Mouse (Mus musculus) heart, postnatal 4 days (tissue): ENCODE data around the gene Recql5. TPM values are rescaled to one million over a fixed set of nuclear protein-coding genes. Genes with fewer than 3 reads are reported as not detected.
A peak's percentile ranks its signal among the peaks of the same experiment; 100 is the strongest.

Experiments
- DNase-seq: peaks from one replicate; pipeline ENCODE4 v3.0.0; 2021
- total RNA-seq, 2 experiments: library from RNA; stranded (reverse); gene quantifications; 2 replicates each; pipeline ENCODE4 v1.2.3; 2021

The Recql5 gene
- total RNA-seq, 2 experiments from 2014 or later, result 8.0 to 10.0 TPM

DNA sequence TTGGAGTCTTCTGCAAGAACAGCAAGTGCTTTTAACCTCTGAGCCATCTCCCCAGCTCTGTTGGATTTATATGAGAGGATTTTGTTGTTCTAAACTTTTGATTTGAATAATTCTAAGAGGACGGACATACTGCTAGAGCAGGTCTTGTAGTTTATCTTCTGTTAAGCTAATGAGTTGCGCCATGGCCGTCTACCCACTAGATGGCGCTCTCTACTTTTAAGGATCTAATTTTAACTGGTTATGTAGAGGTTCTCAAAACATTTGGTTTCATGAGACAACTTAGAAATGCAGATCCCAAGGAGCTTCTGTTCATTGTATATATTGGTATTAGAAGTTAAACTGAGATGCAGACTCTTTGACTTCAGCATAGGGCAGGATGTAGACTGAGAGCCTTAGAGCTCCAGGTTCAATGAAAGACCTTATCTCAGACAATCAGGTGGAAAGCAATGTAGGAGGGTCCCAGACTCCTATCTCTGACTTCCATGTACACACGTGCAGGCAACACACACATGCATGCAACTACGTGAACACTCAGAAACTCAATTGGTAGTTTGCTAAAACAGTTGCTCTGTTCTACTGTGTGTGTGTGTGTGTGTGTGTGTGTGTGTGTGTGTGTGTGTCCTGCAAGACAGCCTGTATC lies 6.5 kb upstream of the Recql5 start:
- DNase-seq, result peak; percentile 77

GRCm38 (mm10) chr11:115933747-115934110 lies 452 bp upstream of the Recql5 start:
- no peak for DNase-seq

- DNase-seq, result no peak
Observed at GRCm38 (mm10) chr11:115931235-115931634, 2.0 kb downstream of the Recql5 start.

- no peak for DNase-seq
Observed at GRCm38 (mm10) chr11:115929818-115930217, 3.5 kb downstream of the Recql5 start.

DNA sequence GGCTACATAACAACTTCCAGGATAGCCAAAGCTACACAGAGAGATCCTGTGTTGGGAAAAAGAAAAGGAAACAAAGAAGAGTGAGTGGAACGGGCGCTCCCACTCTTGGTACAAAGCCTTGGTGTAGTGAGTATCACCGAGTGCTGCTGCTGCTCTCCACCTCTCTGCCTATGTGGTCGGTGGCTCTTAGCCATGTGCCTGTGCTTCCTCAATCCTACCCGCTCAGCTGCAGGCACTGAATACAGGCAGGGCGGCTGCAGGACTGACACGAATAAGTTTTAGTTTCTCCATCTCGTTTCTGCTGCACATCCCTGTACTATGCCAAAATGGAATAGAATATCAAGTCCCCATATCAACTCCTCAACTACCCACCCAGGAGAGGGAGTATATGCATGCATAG lies 4.2 kb downstream of the Recql5 start:
- no peak for DNase-seq

- DNase-seq, result no peak
Observed at GRCm38 (mm10) chr11:115921986-115922385, 11.3 kb downstream of the Recql5 start.

DNA sequence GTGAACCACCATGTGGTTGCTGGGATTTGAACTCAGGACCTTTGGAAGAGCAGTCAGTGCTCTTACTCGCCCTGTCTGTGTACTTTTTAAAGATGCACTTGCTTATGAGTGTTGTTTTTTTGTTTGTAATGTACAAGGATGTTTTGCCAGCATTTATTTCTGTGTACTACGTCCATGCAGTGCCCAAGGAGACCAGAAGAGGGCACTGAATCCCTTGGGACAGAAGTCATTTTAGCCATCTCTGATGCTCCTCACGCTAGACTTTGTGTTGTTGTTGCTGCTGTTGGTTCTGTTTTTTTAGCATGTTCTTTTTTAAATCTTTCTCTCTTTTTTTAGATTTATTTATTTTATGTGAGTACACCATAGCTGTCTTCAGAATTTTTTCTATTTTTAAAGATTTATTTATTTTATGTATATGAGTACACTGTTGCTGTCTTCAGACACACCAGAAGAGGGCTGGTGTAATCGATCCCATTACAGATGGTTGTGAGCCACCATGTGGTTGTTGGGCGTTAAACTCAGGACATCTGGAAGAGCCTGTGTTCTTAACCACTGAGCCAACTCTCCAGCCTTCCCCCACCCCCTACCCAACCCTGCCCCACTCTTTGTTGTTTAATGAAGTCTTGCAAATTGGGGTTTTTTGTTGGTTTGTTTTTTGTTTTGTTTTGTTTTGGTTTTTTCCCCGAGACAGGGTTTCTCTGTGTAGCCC lies 13.0 kb downstream of the Recql5 start:
- DNase-seq, result peak; percentile 62

- no peak for DNase-seq
Observed at GRCm38 (mm10) chr11:115919073-115919472, 14.2 kb downstream of the Recql5 start.

- no peak for DNase-seq
Observed at GRCm38 (mm10) chr11:115918637-115919036, 14.6 kb downstream of the Recql5 start.

GRCm38 (mm10) chr11:115916579-115916978 lies 16.7 kb downstream of the Recql5 start:
- no peak for DNase-seq

DNA sequence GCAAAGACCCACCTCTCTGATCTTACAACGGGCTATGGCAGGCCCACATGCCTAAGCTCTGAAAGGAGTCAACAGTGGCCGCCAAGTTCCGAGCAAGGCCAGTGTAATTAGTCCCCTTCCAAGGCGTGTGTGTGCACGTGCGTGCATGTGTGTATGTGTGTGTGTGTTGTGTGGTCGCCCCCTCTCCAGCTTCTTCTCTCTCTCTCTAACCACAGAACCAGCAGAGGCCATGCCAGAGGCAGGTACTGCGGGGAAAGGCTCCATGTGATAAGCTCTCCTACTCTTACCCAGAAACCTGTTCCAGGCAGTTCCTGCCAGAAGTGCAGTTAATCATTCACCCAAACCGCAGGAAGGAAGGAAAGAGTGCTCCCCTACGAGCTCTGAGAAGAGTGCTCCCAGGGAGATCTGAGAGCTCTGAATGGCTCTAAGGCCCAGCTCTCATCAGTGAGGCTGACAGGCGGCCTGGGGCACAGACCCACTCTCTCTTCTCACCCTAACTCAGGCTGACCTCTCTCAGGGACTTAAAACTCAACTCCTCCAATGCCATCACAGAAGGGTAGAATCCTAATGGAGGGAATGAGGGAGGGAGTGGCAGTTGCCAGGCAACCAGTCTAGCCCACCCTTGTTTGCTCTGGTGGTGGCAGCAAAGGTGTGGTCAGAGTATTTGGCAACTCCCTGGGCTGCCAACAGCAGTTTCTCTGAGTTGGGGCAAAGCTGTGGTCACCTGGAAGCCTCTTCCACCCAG lies 21.5 kb downstream of the Recql5 start, which contains the start of gene Smim6:
Smim6 (plus strand) TSS at position 386 of the 745 bp plus-strand sequence.
- DNase-seq, result no peak

DNA sequence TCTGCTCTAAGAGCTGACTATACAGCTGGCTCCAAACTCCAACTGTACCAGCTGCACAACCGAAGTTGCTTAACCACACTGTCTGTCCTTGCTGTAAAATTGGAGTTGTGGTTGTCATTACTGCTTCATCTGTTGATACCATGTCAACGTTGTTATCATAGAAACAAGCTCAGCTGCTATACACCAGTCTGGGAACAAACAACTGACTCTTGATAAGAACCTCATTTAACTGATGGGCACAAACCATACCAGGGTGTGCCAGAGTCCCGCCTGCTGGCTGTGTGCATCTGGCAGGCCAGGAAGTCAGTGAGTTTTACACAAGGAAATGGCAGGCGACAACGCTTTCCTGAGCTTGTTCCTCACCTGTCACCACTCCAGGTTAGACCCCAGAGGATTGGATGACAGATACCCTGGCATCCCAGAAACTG lies 22.1 kb downstream of the Recql5 start:
- DNase-seq, result peak; percentile 47

DNA sequence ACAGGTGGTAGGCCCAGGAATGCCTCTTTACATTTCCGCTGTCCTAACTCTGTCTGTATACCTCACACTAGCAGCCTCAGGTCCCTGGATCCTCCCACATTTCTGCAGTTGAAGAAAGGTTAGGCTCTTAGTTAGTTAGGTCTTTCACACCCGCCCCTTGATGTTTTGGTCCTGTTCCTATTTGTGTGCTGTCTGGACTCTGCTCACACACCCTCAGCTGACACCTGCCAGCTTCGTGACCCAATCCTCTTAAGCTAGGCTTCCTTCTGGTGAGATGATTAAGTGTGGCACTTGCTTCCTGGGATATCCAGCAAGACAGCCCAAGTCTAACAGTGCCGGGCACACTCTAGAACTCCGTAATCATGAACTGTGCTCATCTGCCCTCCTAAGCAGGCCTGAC lies 26.8 kb downstream of the Recql5 start:
- DNase-seq, result no peak

GRCm38 (mm10) chr11:115906116-115906515 lies 27.2 kb downstream of the Recql5 start:
- no peak for DNase-seq

GRCm38 (mm10) chr11:115904956-115905790 lies 28.1 kb downstream of the Recql5 start:
- no peak for DNase-seq

DNA sequence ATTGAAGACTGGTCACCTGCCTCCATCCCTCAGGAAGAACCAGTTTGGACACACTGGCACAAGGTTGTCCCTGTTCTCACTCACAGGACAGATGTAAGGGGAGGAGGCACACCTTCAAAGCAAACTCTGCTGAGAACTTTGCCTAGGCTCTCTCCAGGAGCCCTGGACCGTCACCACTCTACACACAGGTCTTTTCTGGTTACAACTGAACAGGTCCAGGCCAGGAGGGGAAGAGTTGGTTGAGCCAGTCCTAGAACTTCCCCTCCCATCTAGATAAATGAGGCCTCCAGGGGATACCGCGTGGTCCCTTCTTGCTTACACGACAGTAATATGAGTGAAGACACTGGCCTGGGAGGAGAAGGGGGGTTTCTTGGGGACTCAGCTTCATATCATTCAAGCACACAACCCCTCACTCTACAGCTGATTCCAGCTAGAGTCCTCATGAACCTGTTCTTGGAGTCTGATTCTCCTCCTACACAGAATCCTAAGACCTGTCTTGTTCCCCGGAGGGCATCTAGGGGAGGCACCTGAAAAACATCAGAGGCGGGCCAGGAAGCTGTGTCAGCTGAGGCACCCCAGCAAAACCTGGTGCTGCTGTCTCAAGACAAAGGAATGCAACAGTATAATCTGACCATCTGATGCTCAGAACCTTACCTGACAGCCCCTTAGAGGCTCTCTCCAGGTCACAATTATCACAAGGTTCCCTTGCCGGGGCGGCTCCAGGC lies 28.9 kb downstream of the Recql5 start:
- no peak for DNase-seq

DNA sequence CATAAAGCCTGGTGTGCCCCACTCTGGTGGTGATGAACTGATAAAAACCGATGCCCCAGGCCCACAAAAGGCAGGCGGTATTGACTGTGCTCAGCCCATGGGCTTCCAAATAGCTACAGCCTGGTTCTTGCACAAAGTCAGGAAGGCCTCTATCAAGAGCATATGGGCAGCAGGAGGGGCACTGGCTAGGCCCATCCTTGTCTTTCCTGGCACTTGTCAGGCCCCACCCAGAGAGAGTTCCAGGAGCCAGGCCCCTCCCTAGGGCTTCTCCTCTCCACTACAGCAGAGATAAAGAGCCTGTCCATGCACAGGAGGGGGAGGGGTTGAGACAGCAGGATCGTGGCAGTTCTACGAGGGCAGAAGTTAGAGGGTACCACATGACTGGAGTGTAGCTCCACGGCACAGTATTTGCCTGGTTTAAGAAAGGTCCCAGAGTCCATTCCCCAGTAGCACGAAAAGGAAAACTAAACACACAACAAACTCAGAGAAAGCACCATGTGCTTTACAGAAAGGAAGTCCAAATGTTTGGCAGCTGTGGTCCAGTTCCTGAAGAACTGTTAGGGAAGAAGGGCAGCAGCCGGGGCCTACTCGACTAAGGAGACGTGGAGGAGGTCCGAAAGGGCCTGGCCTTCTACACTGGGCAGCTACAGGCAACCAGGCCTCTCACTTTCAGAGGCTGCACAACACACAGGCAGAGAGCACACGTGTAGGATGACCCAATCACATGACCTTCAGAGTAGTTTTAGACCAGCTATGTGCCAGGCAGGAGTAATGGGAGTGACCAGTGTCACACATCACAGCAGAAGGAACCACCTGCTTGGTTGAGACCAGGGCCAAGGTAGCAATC lies 29.7 kb downstream of the Recql5 start:
- DNase-seq, result peak; percentile 74

- peak; percentile 76 for DNase-seq
Observed at GRCm38 (mm10) chr11:115902831-115903230, 30.4 kb downstream of the Recql5 start.

GRCm38 (mm10) chr11:115902177-115902576 lies 31.1 kb downstream of the Recql5 start:
- DNase-seq, result peak; percentile 47

DNA sequence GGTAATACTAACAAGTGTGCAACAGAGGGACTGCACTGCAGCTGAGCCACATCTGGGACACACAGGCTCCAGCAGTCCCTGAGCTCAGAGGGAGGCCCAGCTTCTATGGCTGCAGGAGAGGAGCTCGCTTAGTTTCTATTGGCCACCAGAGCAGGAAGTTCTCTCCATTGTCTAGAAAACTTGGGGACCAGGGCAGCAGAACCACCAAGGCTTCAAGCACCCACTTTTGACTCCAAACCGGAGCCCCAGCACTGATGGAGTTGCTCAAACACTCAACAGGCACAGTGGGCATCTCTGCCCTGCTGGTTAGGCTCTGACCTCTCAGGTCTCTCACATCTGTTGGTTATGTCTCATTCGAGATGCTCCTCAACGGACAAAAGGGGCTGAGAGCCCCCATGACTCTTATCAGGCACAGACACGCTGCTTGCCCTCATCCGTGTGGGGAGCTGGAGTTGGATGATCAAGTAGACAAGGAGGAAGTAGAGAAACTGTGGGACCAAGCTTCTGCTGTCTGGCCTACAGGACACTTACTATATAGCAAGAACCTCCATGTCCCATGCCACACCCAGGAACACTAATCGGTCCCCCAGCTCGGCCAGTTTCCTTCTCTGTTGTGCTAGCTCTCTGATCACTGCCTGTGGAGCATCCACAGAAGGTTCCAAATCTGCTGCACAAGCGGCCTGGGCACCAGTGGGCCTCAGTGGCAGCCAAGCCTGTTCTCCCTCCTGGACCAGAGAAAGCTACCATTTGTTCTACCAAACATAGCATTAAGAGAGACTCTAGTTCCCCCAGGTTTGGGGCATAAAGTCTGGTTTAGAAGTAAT lies 31.7 kb downstream of the Recql5 start:
- DNase-seq, result no peak
